Mouse (Mus musculus) MEL (cell line): ENCODE data around the gene App. TPM values are rescaled to one million over a fixed set of nuclear protein-coding genes. Genes with fewer than 3 reads are reported as not detected.

Experiments
- DNase-seq: peaks from one replicate; pipeline ENCODE4 v3.0.0; 2011; ENCODE audit warnings: low read depth, low spot score
- H3K27ac ChIP-seq: 2 replicates; pipeline ENCODE4 v1.5.1; 2012; ENCODE audit warnings: low read depth, mild to moderate bottlenecking, control low read depth, low read length, moderate library complexity; ENCODE audit not compliant: control insufficient read depth
- H3K27me3 ChIP-seq, 2 experiments: fragments of 150-350 bp in 1 of 2; sonication (generic) in 1 of 2; 2 replicates each; pipeline ENCODE4 v1.6.1; 2012; ENCODE audit warnings: low read length in 2 of 2, mild to moderate bottlenecking in 2 of 2, improper control_type of control experiment in 1 of 2, moderate library complexity in 1 of 2; ENCODE audit not compliant: insufficient read depth in 2 of 2, control insufficient read depth in 1 of 2
- H3K36me3 ChIP-seq, 2 experiments: 2 replicates each; pipeline ENCODE4 v1.6.1; 2012 to 2014; ENCODE audit warnings: low read length in 2 of 2, improper control_type of control experiment in 1 of 2, inconsistent platforms in 1 of 2, mild to moderate bottlenecking in 1 of 2; ENCODE audit not compliant: insufficient read depth in 2 of 2, control insufficient read depth in 1 of 2
- H3K4me1 ChIP-seq, 2 experiments: fragments of 150-350 bp in 1 of 2; sonication (generic) in 1 of 2; 2 replicates each; pipeline ENCODE4 v1.6.1; 2012; ENCODE audit warnings: low read length in 2 of 2, improper control_type of control experiment in 1 of 2, mild to moderate bottlenecking in 1 of 2; ENCODE audit not compliant: insufficient read depth in 2 of 2, control insufficient read depth in 1 of 2
- H3K4me3 ChIP-seq, 2 experiments: fragments of 150-350 bp in 1 of 2; sonication (generic) in 1 of 2; 2 replicates each; pipeline ENCODE4 v1.5.1; 2012; ENCODE audit warnings: low read depth in 2 of 2, low read length in 2 of 2, mild to moderate bottlenecking in 2 of 2, moderate library complexity in 2 of 2, control low read depth in 1 of 2, improper control_type of control experiment in 1 of 2; ENCODE audit not compliant: control insufficient read depth in 1 of 2, insufficient read depth in 1 of 2
- H3K79me2 ChIP-seq: 2 replicates; pipeline ENCODE4 v1.6.1; 2012; ENCODE audit warnings: mild to moderate bottlenecking, low read length, moderate library complexity; ENCODE audit not compliant: control insufficient read depth, poor library complexity, insufficient read depth
- H3K9ac ChIP-seq: 2 replicates; pipeline ENCODE4 v1.6.1; 2012; ENCODE audit warnings: low read depth, mild to moderate bottlenecking, control low read depth, low read length, moderate library complexity; ENCODE audit not compliant: control insufficient read depth, poor library complexity, severe bottlenecking
- H3K9me3 ChIP-seq: fragments of 150-350 bp; sonication (generic); replicated peaks from 2 replicates; pipeline ENCODE4 v1.6.1; 2012; ENCODE audit warnings: mild to moderate bottlenecking, low read length, improper control_type of control experiment, moderate library complexity; ENCODE audit not compliant: insufficient read depth
- BHLHE40 ChIP-seq: IDR thresholded peaks from 2 replicates; pipeline ENCODE4 v1.6.1; 2012; ENCODE audit warnings: low read depth, mild to moderate bottlenecking, inconsistent platforms, low read length, improper control_type of control experiment, borderline replicate concordance
- E2F4 ChIP-seq: IDR thresholded peaks from 2 replicates; pipeline ENCODE4 v1.6.1; 2011; ENCODE audit warnings: low read depth, low read length, improper control_type of control experiment, borderline replicate concordance
- ELF1 ChIP-seq: IDR thresholded peaks from 2 replicates; pipeline ENCODE4 v1.6.1; 2014; ENCODE audit warnings: low read depth, mild to moderate bottlenecking, inconsistent platforms, low read length, improper control_type of control experiment, moderate library complexity
- EP300 ChIP-seq, 2 experiments: IDR thresholded peaks; 2 replicates each; pipeline ENCODE4 v1.6.1; 2011; ENCODE audit warnings: improper control_type of control experiment in 2 of 2, low read length in 2 of 2, low read depth in 1 of 2, mild to moderate bottlenecking in 1 of 2
- GATA1 ChIP-seq: IDR thresholded peaks from 2 replicates; pipeline ENCODE4 v1.6.1; 2011; ENCODE audit warnings: low read depth, low read length, improper control_type of control experiment
- HCFC1 ChIP-seq: IDR thresholded peaks from 2 replicates; pipeline ENCODE4 v1.6.1; 2012; ENCODE audit warnings: low read depth, mild to moderate bottlenecking, inconsistent platforms, low read length, improper control_type of control experiment, moderate library complexity
- JUND ChIP-seq: IDR thresholded peaks from 2 replicates; pipeline ENCODE4 v1.6.1; 2011; ENCODE audit warnings: low read depth, mild to moderate bottlenecking, improper control_type of control experiment, low read length
- KAT2A ChIP-seq: conservative IDR thresholded peaks from 2 replicates; pipeline ENCODE4 v1.6.1; 2012; ENCODE audit warnings: low read depth, low read length, improper control_type of control experiment, inconsistent platforms
- MAFK ChIP-seq: IDR thresholded peaks from 2 replicates; pipeline ENCODE4 v1.6.1; 2011; ENCODE audit warnings: low read depth, mild to moderate bottlenecking, low read length, improper control_type of control experiment, borderline replicate concordance
- MYB ChIP-seq: IDR thresholded peaks from 2 replicates; pipeline ENCODE4 v1.6.1; 2011; ENCODE audit warnings: mild to moderate bottlenecking, low read depth, low read length, improper control_type of control experiment
- NRF1 ChIP-seq: IDR thresholded peaks from 2 replicates; pipeline ENCODE4 v1.6.1; 2014; ENCODE audit warnings: low read depth, mild to moderate bottlenecking, inconsistent platforms, low read length, improper control_type of control experiment, moderate library complexity; ENCODE audit not compliant: poor library complexity, insufficient read depth, severe bottlenecking
- POLR2AphosphoS2 ChIP-seq: IDR thresholded peaks from 2 replicates; pipeline ENCODE4 v1.6.1; 2011; ENCODE audit warnings: low read length, improper control_type of control experiment
- POLR2AphosphoS5 ChIP-seq: IDR thresholded peaks from 2 replicates; pipeline ENCODE4 v1.6.1; 2012; ENCODE audit warnings: low read depth, borderline replicate concordance, mild to moderate bottlenecking, inconsistent platforms, low read length, moderate library complexity, mixed read lengths
- RAD21 ChIP-seq: IDR thresholded peaks from 2 replicates; pipeline ENCODE4 v1.6.1; 2011; ENCODE audit warnings: mild to moderate bottlenecking, low read depth, low read length, improper control_type of control experiment
- RCOR1 ChIP-seq: IDR thresholded peaks from 2 replicates; pipeline ENCODE4 v1.6.1; 2012; ENCODE audit warnings: low read depth, mild to moderate bottlenecking, inconsistent platforms, low read length, improper control_type of control experiment
- TBP ChIP-seq: IDR thresholded peaks from 2 replicates; pipeline ENCODE4 v1.8.0; 2011; ENCODE audit warnings: low read depth, low read length, improper control_type of control experiment
- UBTF ChIP-seq: IDR thresholded peaks from 2 replicates; pipeline ENCODE4 v1.6.1; 2012; ENCODE audit warnings: low read depth, mild to moderate bottlenecking, inconsistent platforms, low read length, improper control_type of control experiment, moderate library complexity, borderline replicate concordance; ENCODE audit not compliant: insufficient read depth
- USF1 ChIP-seq: IDR thresholded peaks from 2 replicates; pipeline ENCODE4 v1.6.1; 2014; ENCODE audit warnings: low read depth, mild to moderate bottlenecking, inconsistent platforms, low read length, improper control_type of control experiment, moderate library complexity
- USF2 ChIP-seq, 2 experiments: IDR thresholded peaks; 2 replicates each; pipeline ENCODE4 v1.6.1; 2011 to 2012; ENCODE audit warnings: improper control_type of control experiment in 2 of 2, low read length in 2 of 2, borderline replicate concordance in 1 of 2, inconsistent platforms in 1 of 2, low read depth in 1 of 2, mild to moderate bottlenecking in 1 of 2; ENCODE audit not compliant: insufficient read depth in 1 of 2
- ZKSCAN1 ChIP-seq: IDR thresholded peaks from 2 replicates; pipeline ENCODE4 v1.6.1; 2012; ENCODE audit warnings: low read depth, mild to moderate bottlenecking, inconsistent platforms, low read length, improper control_type of control experiment, moderate library complexity
- polyA plus RNA-seq, 2 experiments: library from polyadenylated mRNA; stranded (reverse) in 1 of 2; unstranded in 1 of 2; fragments of >175 nt in 1 of 2; fragments of >200 nt in 1 of 2; gene quantifications; 2 replicates each; pipeline versions ENCODE4 v1.2.1 to v1.2.4; 2012; ENCODE audit warnings: low replicate concordance in 2 of 2, low read depth in 1 of 2; ENCODE audit not compliant: insufficient read length in 2 of 2, insufficient read depth in 1 of 2, missing spikeins in 1 of 2
- total RNA-seq: library from RNA; depleted of rRNA; stranded (reverse); fragments of 300-350 nt; gene quantifications from 2 replicates; pipeline ENCODE4 v1.2.3, GENCODE M21; 2012

The App gene
- total and polyA plus RNA-seq, 3 experiments: not detected

GRCm38 (mm10) chr16:85101544-85101943 lies 72.0 kb downstream of the App start:
- Histone ChIP-seq H3K27ac (no peak overlapping the region), H3K9ac (no peak overlapping the region), H3K36me3 (no peaks in the 10 kb centered on the region), H3K27me3 (no peaks in the 10 kb centered on the region), H3K9me3 (no peaks in the 10 kb centered on the region), H3K4me1 (no peaks in the 10 kb centered on the region), H3K4me3 (no peak overlapping the region), H3K79me2 (no peaks in the 10 kb centered on the region)
- no peak for DNase-seq
- no peak for TF ChIP-seq ZKSCAN1
- no peak for TF ChIP-seq MAFK
- no peak for TF ChIP-seq GATA1
- no peak for TF ChIP-seq USF2 (IDR thresholded peaks at IDR 0.05; ENCODE audit: borderline replicate concordance in 1 of 2, insufficient read depth in 1 of 2, low read depth in 1 of 2, low read length in 2 of 2)
- no peak for TF ChIP-seq ELF1
- no peak for TF ChIP-seq HCFC1
- no peak for TF ChIP-seq MYB
- TF ChIP-seq USF1: no peak
- no peak for TF ChIP-seq TBP
- no peak for TF ChIP-seq POLR2AphosphoS2
- TF ChIP-seq UBTF: no peak
- TF ChIP-seq E2F4: no peak
- no peak for TF ChIP-seq BHLHE40
- TF ChIP-seq KAT2A: no peak
- TF ChIP-seq RAD21: no peak
- TF ChIP-seq EP300 (IDR thresholded peaks at IDR 0.05; ENCODE audit: low read depth in 1 of 2, low read length in 2 of 2): no peak
- TF ChIP-seq RCOR1: no peak
- no peak for TF ChIP-seq NRF1
- no peak for TF ChIP-seq POLR2AphosphoS5

DNA sequence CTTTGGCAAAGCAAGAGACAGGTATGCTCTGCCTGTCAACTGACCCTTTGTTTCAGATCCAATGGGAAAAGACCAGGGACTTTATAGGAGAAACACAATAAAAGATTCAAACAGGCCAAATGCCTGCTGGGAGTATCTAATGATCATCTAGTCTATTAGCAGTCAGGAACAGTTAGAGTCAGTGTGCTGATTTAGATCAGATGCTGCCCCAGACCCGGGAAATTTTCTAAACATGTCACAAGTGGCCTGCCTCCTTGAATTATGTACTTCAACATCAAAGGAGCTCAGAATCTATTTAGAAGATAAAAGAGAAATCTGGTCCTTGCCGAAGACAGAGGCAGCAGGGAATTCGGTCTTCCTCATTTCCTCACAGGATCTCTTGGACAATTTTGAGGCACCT lies 72.8 kb downstream of the App start:
- no peaks in the 10 kb centered on the region for H3K27me3 ChIP-seq
- H3K4me3 ChIP-seq: no peak overlapping the region
- TF ChIP-seq JUND: no peak

More for the DNA sequence above, 72.8 kb downstream of the App start:
- H3K36me3 ChIP-seq: no peaks in the 10 kb centered on the region
- no peak overlapping the region for H3K27ac ChIP-seq
- no peak overlapping the region for H3K9ac ChIP-seq
- H3K9me3 ChIP-seq: no peaks in the 10 kb centered on the region
- no peak for DNase-seq
- H3K4me1 ChIP-seq: no peaks in the 10 kb centered on the region
- H3K79me2 ChIP-seq: no peaks in the 10 kb centered on the region
